Mouse (Mus musculus) hindbrain, embryonic 15.5 days (tissue): ENCODE data around the gene Slc9b2. TPM values are rescaled to one million over a fixed set of nuclear protein-coding genes. Genes with fewer than 3 reads are reported as not detected.

ENCODE experiments used
- ATAC-seq: fragments of 200-750 bp; cut with Nextera tagmentation; 2 replicates; pipeline ENCODE4 v1.8.0; 2017; ENCODE audit warnings: low read depth, moderate number of reproducible peaks, moderate TSS enrichment; ENCODE audit not compliant: low FRiP score
- H3K27ac ChIP-seq: fragments of 300-500 bp; sonication (generic); replicated peaks from 2 replicates; pipeline ENCODE4 v1.5.1; 2015; ENCODE audit warnings: mild to moderate bottlenecking, inconsistent platforms
- H3K27me3 ChIP-seq: fragments of 300-500 bp; sonication (generic); 2 replicates; pipeline ENCODE4 v1.6.1; 2015; ENCODE audit warnings: control low read depth, inconsistent platforms
- H3K36me3 ChIP-seq: fragments of 300-500 bp; sonication (generic); 2 replicates; pipeline ENCODE4 v1.6.1; 2015; ENCODE audit warnings: control low read depth, inconsistent platforms
- H3K4me1 ChIP-seq: fragments of 300-500 bp; sonication (generic); replicated peaks from 2 replicates; pipeline ENCODE4 v1.6.1; 2015; ENCODE audit warnings: control low read depth, inconsistent platforms
- H3K4me2 ChIP-seq: fragments of 300-500 bp; sonication (generic); 2 replicates; pipeline ENCODE4 v1.6.1; 2015; ENCODE audit warnings: moderate library complexity, mild to moderate bottlenecking, inconsistent platforms
- H3K4me3 ChIP-seq: fragments of 300-500 bp; sonication (generic); 2 replicates; pipeline ENCODE4 v1.5.1; 2015; ENCODE audit warnings: mild to moderate bottlenecking, inconsistent platforms
- H3K9ac ChIP-seq: fragments of 300-500 bp; sonication (generic); 2 replicates; pipeline ENCODE4 v1.6.1; 2015; ENCODE audit warnings: inconsistent platforms
- H3K9me3 ChIP-seq: fragments of 300-500 bp; sonication (generic); 2 replicates; pipeline ENCODE4 v1.6.1; 2016; ENCODE audit warnings: control low read depth, inconsistent platforms
- WGBS: fragments of 180-500 bp; shearing (Covaris S2); methylation state at CpG from one replicate; pipeline ENCODE4 v1.1.7; 2015; 5-methylcytosine and 5-hydroxymethylcytosine counted together
- polyA plus RNA-seq: library from polyadenylated mRNA; unstranded; fragments of >200 nt; fragmentation: Nextera tagmentation; extraction: Ambion mirVana; gene quantifications from 2 replicates; pipeline ENCODE4 v1.2.1, GENCODE M21; 2015

Gene Slc9b2
- polyA plus RNA-seq, 1 experiment from 2014 or later: 1.9 TPM

GRCm38 (mm10) chr3:135285807-135286206 is 21.7 kb upstream of the Slc9b2 start:
- no peak overlapping the region for H3K27ac ChIP-seq
- 82% methylated on average over 3 of the region's 3 CpGs for WGBS
- ATAC-seq: no peak

GRCm38 (mm10) chr3:135288138-135288750 is 19.3 kb upstream of the Slc9b2 start:
- H3K9ac ChIP-seq: no peak overlapping the region
- no peaks in the 10 kb centered on the region for H3K4me1 ChIP-seq
- no peaks in the 10 kb centered on the region for H3K27me3 ChIP-seq
- no peaks in the 10 kb centered on the region for H3K36me3 ChIP-seq
- H3K27ac ChIP-seq: no peak overlapping the region
- H3K4me2 ChIP-seq: no peak overlapping the region
- WGBS: 88% methylated on average over 8 of the region's 8 CpGs
- ATAC-seq: no peak
- H3K9me3 ChIP-seq: no peaks in the 10 kb centered on the region
- H3K4me3 ChIP-seq: no peak overlapping the region

More at GRCm38 (mm10) chr3:135285807-135286206, 21.7 kb upstream of the Slc9b2 start:
- no peaks in the 10 kb centered on the region for H3K27me3 ChIP-seq
- no peak overlapping the region for H3K9ac ChIP-seq
- H3K4me3 ChIP-seq: no peak overlapping the region
- no peaks in the 10 kb centered on the region for H3K9me3 ChIP-seq
- no peaks in the 10 kb centered on the region for H3K36me3 ChIP-seq
- no peak overlapping the region for H3K4me2 ChIP-seq
- peaks cover 1% of the 10 kb centered on the region; the same call in 1 of the 2 replicates for H3K4me1 ChIP-seq

- Histone ChIP-seq H3K4me2 (no peak overlapping the region), H3K27me3 (no peaks in the 10 kb centered on the region), H3K36me3 (no peaks in the 10 kb centered on the region), H3K27ac (no peak overlapping the region), H3K9me3 (no peaks in the 10 kb centered on the region), H3K9ac (no peak overlapping the region), H3K4me1 (0 out of 2 replicates have a peak, but pooled peaks cover 3% of the 10 kb centered on the region), H3K4me3 (no peak overlapping the region)
- no peak for ATAC-seq
- WGBS: 89% methylated on average over 1 of the region's 1 CpGs
Observed at GRCm38 (mm10) chr3:135289148-135289547, 18.4 kb upstream of the Slc9b2 start.

GRCm38 (mm10) chr3:135290249-135290894 is 17.1 kb upstream of the Slc9b2 start:
- H3K27me3 ChIP-seq: no peaks in the 10 kb centered on the region
- ATAC-seq: peak; percentile 83
- H3K4me1 ChIP-seq: 0 out of 2 replicates have a peak, but pooled peaks cover 3% of the 10 kb centered on the region
- H3K36me3 ChIP-seq: no peaks in the 10 kb centered on the region
- H3K9me3 ChIP-seq: no peaks in the 10 kb centered on the region
- H3K4me2 ChIP-seq: no peak overlapping the region
- WGBS: 97% methylated on average over 7 of the region's 7 CpGs
- no peak overlapping the region for H3K9ac ChIP-seq
- H3K27ac ChIP-seq: no peak overlapping the region
- no peak overlapping the region for H3K4me3 ChIP-seq

GRCm38 (mm10) chr3:135293703-135294102 is 13.8 kb upstream of the Slc9b2 start:
- no peak overlapping the region for H3K4me2 ChIP-seq
- H3K4me1 ChIP-seq: 0 out of 2 replicates have a peak, but pooled peaks cover 3% of the 10 kb centered on the region
- H3K36me3 ChIP-seq: no peaks in the 10 kb centered on the region
- H3K9me3 ChIP-seq: no peaks in the 10 kb centered on the region
- no peak overlapping the region for H3K4me3 ChIP-seq
- H3K27me3 ChIP-seq: no peaks in the 10 kb centered on the region
- no peak for ATAC-seq
- 43% methylated on average over 7 of the region's 7 CpGs for WGBS
- H3K27ac ChIP-seq: no peak overlapping the region
- no peak overlapping the region for H3K9ac ChIP-seq

GRCm38 (mm10) chr3:135295559-135295958 is 11.9 kb upstream of the Slc9b2 start:
- 79% methylated on average over 1 of the region's 1 CpGs for WGBS
- no peaks in the 10 kb centered on the region for H3K9me3 ChIP-seq
- no peak for ATAC-seq
- no peak overlapping the region for H3K4me3 ChIP-seq
- no peaks in the 10 kb centered on the region for H3K36me3 ChIP-seq
- H3K4me2 ChIP-seq: no peak overlapping the region
- H3K27me3 ChIP-seq: no peaks in the 10 kb centered on the region
- no peak overlapping the region for H3K9ac ChIP-seq
- H3K27ac ChIP-seq: no peak overlapping the region
- H3K4me1 ChIP-seq: 0 out of 2 replicates have a peak, but pooled peaks cover 3% of the 10 kb centered on the region

- no peaks in the 10 kb centered on the region for H3K9me3 ChIP-seq
- 85% methylated on average over 3 of the region's 3 CpGs for WGBS
Observed at GRCm38 (mm10) chr3:135298560-135298959, 8.9 kb upstream of the Slc9b2 start.

GRCm38 (mm10) chr3:135300081-135300480 is 7.4 kb upstream of the Slc9b2 start:
- H3K27me3 ChIP-seq: no peaks in the 10 kb centered on the region
- ATAC-seq: no peak

More at GRCm38 (mm10) chr3:135298560-135298959, 8.9 kb upstream of the Slc9b2 start:
- Histone ChIP-seq H3K27me3 (no peaks in the 10 kb centered on the region), H3K4me3 (no peak overlapping the region), H3K9ac (no peak overlapping the region), H3K4me2 (no peak overlapping the region), H3K36me3 (no peaks in the 10 kb centered on the region), H3K4me1 (0 out of 2 replicates have a peak, but pooled peaks cover 2% of the 10 kb centered on the region), H3K27ac (no peak overlapping the region)
- no peak for ATAC-seq

GRCm38 (mm10) chr3:135304060-135304459 is 3.4 kb upstream of the Slc9b2 start:
- 0 out of 2 replicates have a peak, but pooled peaks cover 5% of the 10 kb centered on the region for H3K27me3 ChIP-seq
- peaks cover 3% of the 10 kb centered on the region; the same call in 1 of the 2 replicates for H3K4me1 ChIP-seq
- H3K4me2 ChIP-seq: no peak overlapping the region
- no peaks in the 10 kb centered on the region for H3K9me3 ChIP-seq
- no peaks in the 10 kb centered on the region for H3K36me3 ChIP-seq
- no peak overlapping the region for H3K9ac ChIP-seq
- no peak for ATAC-seq
- no peak overlapping the region for H3K4me3 ChIP-seq
- WGBS: 14% methylated on average over 6 of the region's 6 CpGs
- H3K27ac ChIP-seq: no peak overlapping the region

More at GRCm38 (mm10) chr3:135300081-135300480, 7.4 kb upstream of the Slc9b2 start:
- H3K36me3 ChIP-seq: no peaks in the 10 kb centered on the region
- no peaks in the 10 kb centered on the region for H3K4me1 ChIP-seq
- H3K9ac ChIP-seq: no peak overlapping the region
- H3K4me2 ChIP-seq: no peak overlapping the region
- H3K4me3 ChIP-seq: no peak overlapping the region
- no peaks in the 10 kb centered on the region for H3K9me3 ChIP-seq
- WGBS: 42% methylated on average over 6 of the region's 6 CpGs
- H3K27ac ChIP-seq: no peak overlapping the region

GRCm38 (mm10) chr3:135304566-135304965 is 2.9 kb upstream of the Slc9b2 start:
- no peak overlapping the region for H3K9ac ChIP-seq
- H3K9me3 ChIP-seq: no peaks in the 10 kb centered on the region
- H3K4me1 ChIP-seq: peaks cover 3% of the 10 kb centered on the region; the same call in 1 of the 2 replicates
- 0 out of 2 replicates have a peak, but pooled peaks cover 5% of the 10 kb centered on the region for H3K27me3 ChIP-seq
- no peaks in the 10 kb centered on the region for H3K36me3 ChIP-seq
- WGBS: 17% methylated on average over 9 of the region's 9 CpGs
- no peak overlapping the region for H3K4me3 ChIP-seq
- H3K27ac ChIP-seq: no peak overlapping the region
- H3K4me2 ChIP-seq: no peak overlapping the region
- no peak for ATAC-seq

GRCm38 (mm10) chr3:135312916-135313491 is 5.5 kb downstream of the Slc9b2 start:
- no peaks in the 10 kb centered on the region for H3K9me3 ChIP-seq
- H3K27ac ChIP-seq: no peak overlapping the region
- no peak overlapping the region for H3K4me2 ChIP-seq
- no peak overlapping the region for H3K9ac ChIP-seq
- no peak for ATAC-seq
- H3K4me3 ChIP-seq: no peak overlapping the region
- H3K36me3 ChIP-seq: no peaks in the 10 kb centered on the region
- H3K4me1 ChIP-seq: no peaks in the 10 kb centered on the region
- no peaks in the 10 kb centered on the region for H3K27me3 ChIP-seq
- 28% methylated on average over 2 of the region's 2 CpGs for WGBS

GRCm38 (mm10) chr3:135313727-135314126 is 6.2 kb downstream of the Slc9b2 start:
- Histone ChIP-seq H3K9me3 (no peaks in the 10 kb centered on the region), H3K4me3 (no peak overlapping the region), H3K27me3 (no peaks in the 10 kb centered on the region), H3K9ac (no peak overlapping the region), H3K27ac (no peak overlapping the region), H3K4me2 (no peak overlapping the region), H3K36me3 (no peaks in the 10 kb centered on the region), H3K4me1 (no peaks in the 10 kb centered on the region)
- WGBS: 34% methylated on average over 2 of the region's 2 CpGs
- ATAC-seq: no peak
